Mouse (Mus musculus) myocyte (in vitro differentiated cells): ENCODE measurements around the gene Irak1. TPM values are rescaled to one million over a fixed set of nuclear protein-coding genes. Genes with fewer than 3 reads are reported as not detected.
A peak's percentile ranks its signal among the peaks of the same experiment; 100 is the strongest.

Experiments used
- H3K27me3 ChIP-seq: one replicate; pipeline ENCODE4 v1.6.1; 2011; ENCODE audit not compliant: control insufficient read depth, insufficient read depth, insufficient read length
- H3K36me3 ChIP-seq: one replicate; pipeline ENCODE4 v1.6.1; 2011; ENCODE audit not compliant: control insufficient read depth, insufficient read depth
- H3K4me2 ChIP-seq: one replicate; pipeline ENCODE4 v1.6.1; 2011; ENCODE audit warnings: low read depth, control low read depth
- H3K4me3 ChIP-seq: one replicate; pipeline ENCODE4 v1.5.1; 2011; ENCODE audit warnings: mild to moderate bottlenecking, control low read depth, moderate library complexity
- H3K79me2 ChIP-seq: one replicate; pipeline ENCODE4 v1.6.1; 2011; ENCODE audit not compliant: control insufficient read depth, insufficient read depth
- H3ac ChIP-seq: one replicate; pipeline ENCODE4 v1.6.1; 2011; ENCODE audit not compliant: control insufficient read depth, insufficient read length
- CEBPB ChIP-seq: IDR thresholded peaks from 2 replicates; pipeline ENCODE4 v1.6.1; 2011; ENCODE audit warnings: mild to moderate bottlenecking, moderate library complexity; ENCODE audit not compliant: poor library complexity, insufficient read depth, severe bottlenecking
- E2F4 ChIP-seq: IDR thresholded peaks from one replicate; pipeline ENCODE4 v1.6.1; 2011; ENCODE audit warnings: mild to moderate bottlenecking, control low read depth, moderate library complexity; ENCODE audit not compliant: insufficient read depth
- MAX ChIP-seq: IDR thresholded peaks from one replicate; pipeline ENCODE4 v1.6.1; 2011; ENCODE audit warnings: low read depth, mild to moderate bottlenecking, control low read depth
- MYOD1 ChIP-seq, 3 experiments: IDR thresholded peaks; one replicate each; pipeline ENCODE4 v1.6.1; 2011; ENCODE audit warnings: control low read depth in 2 of 3, low read depth in 2 of 3, mild to moderate bottlenecking in 2 of 3, moderate library complexity in 1 of 3; ENCODE audit not compliant: insufficient read length in 2 of 3, control insufficient read depth in 1 of 3
- MYOG ChIP-seq, 3 experiments: IDR thresholded peaks; one replicate each; pipeline ENCODE4 v1.6.1; 2011; ENCODE audit warnings: control low read depth in 2 of 3, low read depth in 2 of 3, mild to moderate bottlenecking in 2 of 3; ENCODE audit not compliant: insufficient read length in 2 of 3, control insufficient read depth in 1 of 3, insufficient read depth in 1 of 3
- POLR2A ChIP-seq: IDR thresholded peaks from one replicate; pipeline ENCODE4 v1.6.1; 2011; ENCODE audit warnings: low read depth, mild to moderate bottlenecking, control low read depth, moderate library complexity; ENCODE audit not compliant: insufficient read length
- POLR2AphosphoS2 ChIP-seq: IDR thresholded peaks from one replicate; pipeline ENCODE4 v1.6.1; 2011; ENCODE audit warnings: low read depth, control low read depth; ENCODE audit not compliant: insufficient read length
- REST ChIP-seq: IDR thresholded peaks from one replicate; pipeline ENCODE4 v1.6.1; 2011; ENCODE audit warnings: mild to moderate bottlenecking, control low read depth, moderate library complexity; ENCODE audit not compliant: insufficient read depth, insufficient read length
- SRF ChIP-seq: IDR thresholded peaks from one replicate; pipeline ENCODE4 v1.6.1; 2011; ENCODE audit warnings: low read depth; ENCODE audit not compliant: control insufficient read depth, insufficient read length
- TCF12 ChIP-seq: IDR thresholded peaks from one replicate; pipeline ENCODE4 v1.6.1; 2011; ENCODE audit warnings: mild to moderate bottlenecking, control low read depth; ENCODE audit not compliant: poor library complexity, insufficient read depth, severe bottlenecking
- TCF3 ChIP-seq: IDR thresholded peaks from one replicate; pipeline ENCODE4 v1.6.1; 2011; ENCODE audit warnings: low read depth, control low read depth; ENCODE audit not compliant: insufficient read length
- USF1 ChIP-seq: IDR thresholded peaks from one replicate; pipeline ENCODE4 v1.6.1; 2011; ENCODE audit warnings: low read depth, mild to moderate bottlenecking, control low read depth, moderate library complexity
- polyA plus RNA-seq: library from polyadenylated mRNA; unstranded; fragments of >200 nt; fragmentation: generic; extraction: Trizol; gene quantifications from one replicate; pipeline ENCODE4 v1.2.1, GENCODE M21; 2012; ENCODE audit warnings: missing spikeins

Irak1 gene
- polyA plus RNA-seq, 1 experiment: 28.6 TPM

GRCm38 (mm10) chrX:73966248-73967176 is 57.2 kb downstream of the Irak1 start, which contains the start of gene Hcfc1:
Gene Hcfc1 (minus strand): TSS chrX:73966357.
- H3K36me3 ChIP-seq: no peaks in the 10 kb centered on the region
- H3ac ChIP-seq: peak within 1 kb of the TSS; percentile 43

GRCm38 (mm10) chrX:73965307-73965706 is 58.4 kb downstream of the Irak1 start:
- peak overlapping the region; percentile 89 for H3K4me3 ChIP-seq
- H3K4me2 ChIP-seq: peak overlapping the region; percentile 82
- no peaks in the 10 kb centered on the region for H3K27me3 ChIP-seq
- no peak for TF ChIP-seq USF1
- TF ChIP-seq REST: no peak
- no peak for TF ChIP-seq TCF3
- peak; percentile 31 for TF ChIP-seq POLR2A
- TF ChIP-seq E2F4: no peak
- peaks cover 58% of the 10 kb centered on the region for H3K79me2 ChIP-seq
- H3K36me3 ChIP-seq: no peaks in the 10 kb centered on the region
- H3ac ChIP-seq: peak overlapping the region; percentile 43

More at GRCm38 (mm10) chrX:73966248-73967176, 57.2 kb downstream of the Irak1 start, which contains the start of gene Hcfc1:
- TF ChIP-seq USF1 (no peak), MYOG (IDR thresholded peaks at IDR 0.05; ENCODE audit: control insufficient read depth in 1 of 3, insufficient read depth in 1 of 3, insufficient read length in 2 of 3, low read depth in 2 of 3) (no peak), E2F4 (no peak), TCF12 (no peak), POLR2A (peak; percentile 33), REST (no peak), POLR2AphosphoS2 (no peak)
- Histone ChIP-seq H3K4me3 (peak within 1 kb of the TSS; percentile 89), H3K79me2 (peaks cover 46% of the 10 kb centered on the region), H3K4me2 (peak within 1 kb of the TSS; percentile 82), H3K27me3 (no peaks in the 10 kb centered on the region)

- Histone ChIP-seq H3K27me3 (no peaks in the 10 kb centered on the region), H3K36me3 (no peaks in the 10 kb centered on the region), H3ac (no peak overlapping the region), H3K4me3 (peak overlapping the region; percentile 89), H3K4me2 (peak overlapping the region; percentile 82), H3K79me2 (peaks cover 62% of the 10 kb centered on the region)
- no peak for TF ChIP-seq CEBPB
- TF ChIP-seq TCF12: no peak
- TF ChIP-seq TCF3: no peak
- no peak for TF ChIP-seq POLR2AphosphoS2
- no peak for TF ChIP-seq USF1
- TF ChIP-seq MYOG (IDR thresholded peaks at IDR 0.05; ENCODE audit: control insufficient read depth in 1 of 3, insufficient read depth in 1 of 3, insufficient read length in 2 of 3, low read depth in 2 of 3): no peak
- TF ChIP-seq MYOD1 (IDR thresholded peaks at IDR 0.05; ENCODE audit: control insufficient read depth in 1 of 3, insufficient read length in 2 of 3, low read depth in 2 of 3): no peak
- TF ChIP-seq MAX: no peak
- no peak for TF ChIP-seq E2F4
- no peak for TF ChIP-seq REST
- TF ChIP-seq POLR2A: no peak
- TF ChIP-seq SRF: no peak
Observed at GRCm38 (mm10) chrX:73964363-73964762, 59.4 kb downstream of the Irak1 start.

Other genes with a start within 250 kb of the Irak1 start
- 16.9 TPM for gene Srpk3, start 249.5 kb downstream of the Irak1 start, polyA plus RNA-seq
- 238 TPM for gene Idh3g, start 237.0 kb downstream of the Irak1 start, polyA plus RNA-seq
- gene Ssr4, start 236.9 kb downstream of the Irak1 start, polyA plus RNA-seq: 224 TPM
- gene Pdzd4, start 198.9 kb downstream of the Irak1 start, polyA plus RNA-seq: 0.25 TPM
- gene Avpr2, start 131.8 kb downstream of the Irak1 start, polyA plus RNA-seq: not detected
- gene L1cam, start 127.8 kb downstream of the Irak1 start, polyA plus RNA-seq: 0.65 TPM
- gene Arhgap4, start 102.0 kb downstream of the Irak1 start, polyA plus RNA-seq: 0.24 TPM
- gene Naa10, start 102.0 kb downstream of the Irak1 start, polyA plus RNA-seq: 83.1 TPM
- 103 TPM for gene Renbp, start 93.1 kb downstream of the Irak1 start, polyA plus RNA-seq
- 38.1 TPM for gene Hcfc1, start 57.6 kb downstream of the Irak1 start, polyA plus RNA-seq
- gene Opn1mw, start 103.5 kb upstream of the Irak1 start, polyA plus RNA-seq: not detected
- 9.2 TPM for gene Mecp2, start 111.4 kb upstream of the Irak1 start, polyA plus RNA-seq
- gene Tex28, start 143.9 kb upstream of the Irak1 start, polyA plus RNA-seq: not detected
- not detected for gene Tktl1, start 153.3 kb upstream of the Irak1 start, polyA plus RNA-seq
- gene Flna, start 225.9 kb upstream of the Irak1 start, polyA plus RNA-seq: 545 TPM
- gene Emd, start 230.8 kb upstream of the Irak1 start, polyA plus RNA-seq: 67.1 TPM
- 2,470 TPM for gene Rpl10, start 246.9 kb upstream of the Irak1 start, polyA plus RNA-seq